Mouse (Mus musculus) gastrocnemius, adult 8-10 months (tissue): ENCODE results near the gene Dennd5a. TPM values are rescaled to one million over a fixed set of nuclear protein-coding genes. Genes with fewer than 3 reads are reported as not detected.

Experiments
- total RNA-seq, 4 experiments: library from RNA; stranded (reverse); gene quantifications; 2 replicates each; pipeline ENCODE4 v1.2.4; 2022

Gene Dennd5a
- total RNA-seq, 4 experiments from 2014 or later = 41.5 to 49.6 (median 45.4) TPM

Other genes starting within 250 kb of the Dennd5a start
- not detected for gene BC051019, start 236.6 kb downstream of the Dennd5a start, total RNA-seq
- gene Ascl3, start 228.7 kb downstream of the Dennd5a start, total RNA-seq = not detected
- 10 to 100 TPM; 28.9 to 32.9 (median 31.3) TPM for gene Tmem9b, start 207.6 kb downstream of the Dennd5a start, total RNA-seq
- under 1 TPM in 1 of 4 experiments, not detected in 3; 0.05 TPM for gene Nrip3, start 178.4 kb downstream of the Dennd5a start, total RNA-seq
- 1 to 10 TPM in 2 of 4 experiments, under 1 TPM in 2; 0.87 to 1.9 (median 1.3) TPM for gene Scube2, start 94.8 kb downstream of the Dennd5a start, total RNA-seq
- 10 to 100 TPM; 17.6 to 26.6 (median 22.4) TPM for gene Tmem41b, start 26.5 kb upstream of the Dennd5a start, total RNA-seq
- 100 to 1,000 TPM in 1 of 4 experiments, 10 to 100 TPM in 3; 79.8 to 101 (median 90.9) TPM for gene Ipo7, start 57.8 kb upstream of the Dennd5a start, total RNA-seq
- 10 to 100 TPM in 2 of 4 experiments, 1 to 10 TPM in 2; 7.2 to 12.1 (median 10.4) TPM for gene Zfp143, start 100.7 kb upstream of the Dennd5a start, total RNA-seq
- 1 to 10 TPM; 2.4 to 2.9 (median 2.4) TPM for gene Wee1, start 161.6 kb upstream of the Dennd5a start, total RNA-seq